Mouse (Mus musculus): ENCODE data around the gene Zbtb22. TPM values are rescaled to one million over a fixed set of nuclear protein-coding genes. Genes with fewer than 3 reads are reported as not detected.

Gene Zbtb22
- 25.1 TPM for polyA plus RNA-seq (2014; fragmentation: Illumina TruSeq; extraction: RNeasy Lipid Tissue Mini Kit (QIAGEN cat#74804); ENCODE audit: low read depth, low replicate concordance)

DNA sequence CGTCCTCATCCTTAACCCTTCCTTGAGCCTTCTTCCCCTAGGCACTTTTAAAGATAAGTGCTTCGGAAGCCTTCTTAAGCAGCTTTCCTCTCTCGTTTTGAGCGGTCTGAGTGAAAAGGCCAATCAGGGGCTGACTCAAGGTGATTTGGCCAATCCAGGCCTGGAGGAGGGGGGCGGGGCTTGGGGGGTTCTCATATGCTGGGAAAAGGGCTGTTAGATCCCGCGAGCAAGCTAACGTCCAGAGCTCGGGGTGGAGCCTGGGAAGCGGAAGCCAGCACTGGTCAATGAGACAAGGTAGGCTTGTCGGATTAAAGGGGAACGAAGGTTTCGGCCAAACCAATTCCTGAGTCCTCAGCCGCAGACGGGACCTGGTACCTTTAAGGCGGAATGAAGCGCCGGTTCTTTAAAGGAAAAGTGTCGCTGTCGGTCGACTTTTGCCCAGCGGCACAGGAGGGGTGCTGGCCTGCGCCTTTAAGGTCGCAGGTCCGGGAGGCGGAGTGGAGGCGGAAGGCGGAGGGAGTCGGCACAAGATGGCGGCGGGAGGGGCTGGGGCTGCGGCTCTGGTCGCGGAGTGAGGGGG is at the start of gene Zbtb22, which contains the start of gene Tapbp:
Gene Zbtb22 (plus strand): TSS at position 234 of the 580 bp plus-strand sequence.
Gene Tapbp (plus strand): TSS at position 229 of the 580 bp plus-strand sequence.

DNA sequence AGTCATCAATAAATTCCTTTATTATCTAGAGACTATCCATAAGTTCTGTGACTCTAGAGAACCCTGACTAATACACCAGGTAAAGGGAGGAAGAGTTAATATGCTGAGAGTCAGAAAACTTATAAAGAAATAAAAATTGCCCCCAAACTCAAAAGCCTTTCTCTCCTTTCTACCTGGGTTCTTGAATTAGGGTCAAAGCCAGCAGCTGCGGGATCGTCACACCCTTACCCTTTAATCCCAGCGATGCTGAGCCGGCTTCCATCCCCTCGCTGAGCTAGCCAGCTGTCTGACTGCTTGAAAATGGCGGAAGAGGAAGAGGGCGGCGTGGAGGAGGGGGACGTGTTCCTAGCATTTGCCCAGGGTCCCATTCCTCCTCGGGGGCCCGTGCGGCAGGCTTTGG is 42.2 kb upstream of the Zbtb22 start, which contains the start of gene Gm7029:
Gene Gm7029 (plus strand): TSS at position 301 of the 400 bp plus-strand sequence.

DNA sequence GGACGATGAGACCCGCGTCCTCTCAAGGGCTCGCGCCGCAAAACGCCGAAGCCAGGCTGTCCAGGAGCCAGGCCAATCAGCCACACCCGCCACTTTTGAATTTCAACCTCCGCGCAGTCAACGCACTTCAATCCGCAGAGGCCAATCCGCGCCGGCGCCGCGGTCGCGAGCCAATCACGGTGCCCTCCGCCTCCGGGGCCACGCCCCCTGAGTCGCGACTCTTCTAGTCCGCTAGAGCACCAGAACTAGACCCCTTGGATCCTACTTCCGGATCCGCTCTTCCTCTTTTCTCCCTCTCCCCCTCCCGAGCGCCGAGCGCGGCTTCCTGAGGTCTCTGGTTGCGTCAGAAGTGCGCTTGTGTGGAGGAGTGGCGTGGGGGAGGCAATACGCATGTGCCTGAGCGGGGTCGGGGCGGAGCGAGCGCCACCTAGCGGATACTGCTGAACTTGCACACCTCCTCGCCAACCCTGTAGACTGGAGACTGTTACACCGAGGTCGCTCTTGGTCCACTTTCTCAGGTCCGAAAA is 25.1 kb upstream of the Zbtb22 start, which contains the start of gene Kifc1:
Gene Kifc1 (minus strand): TSS at position 129 of the 527 bp plus-strand sequence.

DNA sequence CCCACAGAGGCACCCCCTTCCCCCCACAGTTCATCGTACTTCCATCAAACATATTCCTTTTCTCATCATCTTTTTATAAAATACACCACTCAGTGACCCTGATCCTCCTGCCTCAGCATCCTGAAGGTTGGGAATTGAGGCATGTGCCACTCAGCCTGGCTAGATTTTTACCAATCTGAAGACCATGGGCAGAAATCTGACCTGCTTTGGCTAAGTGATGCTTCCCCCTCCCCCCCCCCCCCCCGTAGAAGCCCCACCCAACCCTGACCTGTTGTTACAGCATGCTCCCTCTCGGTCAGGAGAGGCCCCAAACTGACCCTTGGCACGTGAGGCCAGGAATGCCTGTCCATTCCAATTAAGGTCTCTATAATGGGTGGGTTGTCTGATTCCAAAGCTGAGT is 10.9 kb upstream of the Zbtb22 start, which contains the start of gene Platr17:
Gene Platr17 (plus strand): TSS at position 301 of the 400 bp plus-strand sequence.

DNA sequence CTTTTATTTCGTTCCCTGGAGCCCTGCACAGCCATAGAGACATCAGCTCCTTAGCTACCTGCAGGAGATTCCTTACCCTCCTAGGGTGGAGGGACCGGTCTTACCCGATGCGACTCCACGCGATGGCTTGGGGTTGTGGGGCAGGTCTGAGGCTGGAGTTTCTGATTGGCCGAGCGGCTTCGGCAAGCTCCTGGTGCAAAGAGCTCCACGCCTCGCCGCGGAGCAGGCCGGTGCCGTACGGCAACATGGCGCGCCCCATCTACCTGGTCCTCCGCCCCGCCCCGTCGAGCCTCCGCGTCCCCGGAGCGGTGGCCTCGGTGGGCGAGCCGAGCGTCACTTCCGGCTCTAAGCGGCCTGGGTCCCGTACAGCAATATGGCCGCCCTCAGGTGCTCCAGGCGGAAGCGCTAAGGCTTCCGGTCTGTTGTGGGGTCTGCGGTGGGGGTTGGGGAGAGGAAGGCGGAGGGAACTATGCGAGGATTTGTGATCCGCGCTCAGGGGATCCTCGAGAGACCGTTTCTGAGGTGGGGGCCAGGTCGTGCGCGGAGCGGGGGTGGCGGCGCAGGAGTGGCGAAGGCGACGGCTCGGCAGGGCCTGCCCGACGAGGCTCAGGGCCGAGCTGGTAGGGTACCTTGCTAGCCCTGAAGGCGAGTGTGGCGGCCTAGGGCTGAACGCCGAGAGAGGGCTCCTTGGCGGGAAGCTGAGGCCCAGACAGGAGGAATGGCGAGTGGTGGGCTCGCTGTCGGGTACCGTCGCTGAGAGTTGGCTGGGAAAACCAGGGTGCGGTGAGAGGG is 6.4 kb upstream of the Zbtb22 start, which contains the start of gene Daxx:
Gene Daxx (plus strand): TSS at position 338 of the 792 bp plus-strand sequence.

DNA sequence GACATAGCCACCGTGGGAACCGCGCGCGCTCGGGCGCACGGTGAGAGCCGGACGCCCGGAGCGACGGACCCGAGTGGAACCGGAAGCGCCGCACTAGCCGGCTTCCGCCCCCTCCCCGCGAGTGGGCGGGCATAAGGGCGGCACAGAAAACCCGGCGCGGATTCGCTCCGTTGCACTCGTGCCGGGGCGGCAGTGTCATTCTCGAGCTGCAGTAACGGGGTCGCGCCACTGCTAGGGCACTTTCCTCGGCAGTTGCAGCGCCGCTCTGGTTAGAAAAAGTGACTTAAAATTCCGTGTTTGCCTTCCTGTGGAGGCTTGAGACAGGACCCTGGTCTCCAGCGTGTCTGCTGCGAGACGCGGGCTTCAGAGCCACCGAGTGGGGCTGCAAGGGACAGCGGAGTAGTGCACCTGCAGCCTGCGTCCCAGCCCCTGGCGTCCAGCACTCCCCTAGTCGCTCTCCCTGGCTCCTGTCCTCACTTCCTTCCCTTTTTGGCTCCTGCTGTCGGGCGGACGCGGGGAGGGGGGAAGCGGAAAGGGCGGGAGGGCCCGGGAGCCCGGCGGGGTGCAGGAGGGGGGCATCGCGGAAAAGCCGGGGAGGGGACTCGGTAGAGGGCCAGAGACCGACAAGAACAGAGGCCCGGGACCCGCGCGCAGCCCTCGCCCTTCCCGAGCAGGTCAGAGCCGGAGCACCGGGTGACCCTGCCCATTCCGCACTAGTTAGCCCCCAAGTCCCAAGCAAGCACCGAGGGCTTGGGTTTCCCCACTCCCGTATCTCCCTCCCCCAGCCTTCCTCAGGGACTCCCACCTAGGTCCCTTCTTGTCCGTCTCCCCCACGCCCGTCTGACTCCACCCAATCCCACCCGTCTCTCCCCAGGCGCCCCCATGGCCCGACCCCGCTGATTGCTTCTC is 13.9 kb downstream of the Zbtb22 start, which contains the start of gene Rgl2:
Gene Rgl2 (plus strand): TSS at position 173 of the 909 bp plus-strand sequence.

DNA sequence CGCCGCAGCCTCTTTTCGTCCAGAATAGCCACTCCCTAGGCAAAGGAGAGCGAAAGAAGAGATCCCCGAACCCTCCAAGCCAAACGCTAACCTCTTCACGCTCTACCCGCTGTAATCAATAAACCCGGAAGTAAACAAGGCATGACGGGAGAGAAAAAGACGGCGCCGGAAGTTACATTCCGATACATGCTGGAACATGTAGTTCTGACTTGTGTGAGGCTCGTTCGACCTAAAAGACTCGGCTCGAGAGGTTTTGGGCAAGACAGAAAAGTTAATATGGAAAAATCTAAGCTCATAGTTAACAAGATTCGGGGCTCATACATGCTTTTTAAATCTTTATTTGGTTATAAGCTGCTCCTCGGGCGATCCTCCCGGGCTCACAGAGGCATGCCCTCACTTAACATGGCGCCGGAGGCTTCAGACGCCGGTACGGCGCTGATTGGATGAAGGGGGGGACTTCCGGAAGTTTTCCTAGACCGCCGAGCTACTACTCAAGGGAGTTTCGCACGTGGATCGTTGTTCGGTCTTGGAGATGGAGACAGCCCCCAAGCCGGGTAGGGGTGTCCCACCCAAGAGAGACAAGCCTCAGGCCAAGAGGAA is 24.6 kb downstream of the Zbtb22 start, which contains the start of the genes Pfdn6 and Wdr46:
Gene Pfdn6 (minus strand): TSS at position 138 of the 600 bp plus-strand sequence.
Gene Wdr46 (plus strand): TSS at position 455 of the 600 bp plus-strand sequence.

DNA sequence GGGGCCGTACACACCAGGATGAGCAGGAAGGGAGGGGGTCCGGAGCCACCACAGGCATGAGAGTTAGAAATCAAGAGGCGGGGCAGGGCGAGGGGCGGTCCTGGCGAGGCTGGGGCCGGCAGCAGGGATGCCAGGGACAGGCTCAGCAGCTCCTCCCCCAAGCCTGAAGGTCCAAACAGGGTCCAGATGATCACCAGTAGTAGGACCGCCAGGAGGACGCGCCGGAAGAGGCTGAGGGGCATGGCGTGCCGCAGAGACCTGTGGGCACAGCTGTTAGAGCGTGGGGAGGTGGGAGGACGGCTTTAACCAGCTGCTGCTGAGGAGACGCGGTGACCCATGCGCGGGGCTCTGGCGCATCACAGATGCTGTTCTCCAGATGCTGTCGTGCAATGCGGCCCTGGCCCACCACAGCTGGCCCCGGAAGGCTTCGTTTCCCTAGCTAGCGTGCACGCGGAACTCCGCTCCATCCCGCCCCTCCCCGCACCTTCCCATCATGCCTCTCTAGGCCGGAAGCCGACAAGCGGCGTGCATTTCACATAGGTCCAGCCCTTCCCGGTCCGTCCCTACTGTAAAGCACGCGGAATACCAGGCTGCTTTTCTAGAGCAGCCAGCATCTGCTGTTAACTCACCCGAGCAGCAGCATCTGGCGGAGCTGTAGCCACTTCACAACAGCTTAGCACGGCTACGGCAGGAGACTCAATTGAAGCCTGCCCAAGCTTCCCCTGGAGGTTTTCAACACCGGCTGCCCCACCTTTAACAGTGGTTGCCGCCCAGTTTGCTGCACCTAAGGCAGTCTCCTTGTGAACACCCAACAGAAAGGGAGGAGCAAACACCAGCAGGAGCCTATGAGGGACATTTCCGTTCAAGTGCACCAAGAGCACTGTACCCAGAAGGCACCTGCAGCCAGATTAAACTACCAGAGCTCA is 35.6 kb downstream of the Zbtb22 start, which contains the start of gene B3galt4:
Gene B3galt4 (minus strand): TSS at position 468 of the 926 bp plus-strand sequence.

DNA sequence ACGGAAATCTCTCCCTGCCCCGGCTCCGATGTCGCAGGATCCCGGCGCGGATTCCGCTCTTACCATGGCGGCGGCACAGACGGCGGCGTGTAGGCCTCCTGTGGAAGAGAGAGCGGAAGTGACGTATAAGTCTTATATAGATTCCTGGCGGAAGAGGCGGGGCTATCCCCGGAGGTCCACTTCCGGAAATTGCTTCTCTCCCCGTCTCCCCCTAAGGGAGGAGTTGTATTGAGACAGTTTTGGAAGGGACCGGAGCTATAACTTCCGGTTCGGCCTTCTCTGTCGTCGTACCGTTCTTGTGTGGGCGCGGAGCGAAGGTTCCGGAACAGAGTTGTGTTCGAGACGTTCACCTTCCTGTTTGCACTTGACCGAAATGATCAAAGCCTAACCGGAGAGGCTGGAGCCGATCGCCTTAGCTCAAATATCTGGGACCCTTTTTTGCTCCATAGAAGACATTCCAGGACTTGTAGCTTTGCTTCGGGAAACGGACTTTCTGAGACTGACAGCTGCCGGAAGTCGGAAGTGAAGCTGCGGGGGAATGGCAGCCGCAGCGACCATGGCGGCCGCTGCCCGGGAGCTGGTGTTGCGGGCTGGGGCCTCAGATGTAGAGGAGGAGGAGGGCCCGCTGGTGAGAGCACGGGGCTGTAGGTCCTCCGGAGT is 40.0 kb downstream of the Zbtb22 start, which contains the start of the genes Vps52 and Rps18:
Gene Vps52 (plus strand): TSS at position 258 of the 660 bp plus-strand sequence.
Gene Rps18 (minus strand): TSS at position 447 of the 660 bp plus-strand sequence.

Other genes starting within 250 kb of the Zbtb22 start
- 128 TPM for gene Hnrnpm, start 229.0 kb upstream of the Zbtb22 start, polyA plus RNA-seq (2014; fragmentation: Illumina TruSeq; extraction: RNeasy Lipid Tissue Mini Kit (QIAGEN cat#74804); ENCODE audit: low read depth, low replicate concordance)
- 86.5 TPM for gene March2, start 197.2 kb upstream of the Zbtb22 start, polyA plus RNA-seq (2014; fragmentation: Illumina TruSeq; extraction: RNeasy Lipid Tissue Mini Kit (QIAGEN cat#74804); ENCODE audit: low read depth, low replicate concordance)
- gene Rab11b, start 155.4 kb upstream of the Zbtb22 start, polyA plus RNA-seq (2014; fragmentation: Illumina TruSeq; extraction: RNeasy Lipid Tissue Mini Kit (QIAGEN cat#74804); ENCODE audit: low read depth, low replicate concordance): 136 TPM
- gene Angptl4, start 134.1 kb upstream of the Zbtb22 start, polyA plus RNA-seq (2014; fragmentation: Illumina TruSeq; extraction: RNeasy Lipid Tissue Mini Kit (QIAGEN cat#74804); ENCODE audit: low read depth, low replicate concordance): 245 TPM
- 91.1 TPM for gene Kank3, start 105.4 kb upstream of the Zbtb22 start, polyA plus RNA-seq (2014; fragmentation: Illumina TruSeq; extraction: RNeasy Lipid Tissue Mini Kit (QIAGEN cat#74804); ENCODE audit: low read depth, low replicate concordance)
- 1,499 TPM for gene Rps28, start 91.3 kb upstream of the Zbtb22 start, polyA plus RNA-seq (2014; fragmentation: Illumina TruSeq; extraction: RNeasy Lipid Tissue Mini Kit (QIAGEN cat#74804); ENCODE audit: low read depth, low replicate concordance)
- gene Ndufa7, start 91.3 kb upstream of the Zbtb22 start, polyA plus RNA-seq (2014; fragmentation: Illumina TruSeq; extraction: RNeasy Lipid Tissue Mini Kit (QIAGEN cat#74804); ENCODE audit: low read depth, low replicate concordance): 425 TPM
- gene Cd320, start 72.8 kb upstream of the Zbtb22 start, polyA plus RNA-seq (2014; fragmentation: Illumina TruSeq; extraction: RNeasy Lipid Tissue Mini Kit (QIAGEN cat#74804); ENCODE audit: low read depth, low replicate concordance): 72.7 TPM
- not detected for gene Gm7029, start 42.1 kb upstream of the Zbtb22 start, polyA plus RNA-seq (2014; fragmentation: Illumina TruSeq; extraction: RNeasy Lipid Tissue Mini Kit (QIAGEN cat#74804); ENCODE audit: low read depth, low replicate concordance)
- 1.9 TPM for gene Kifc1, start 25.2 kb upstream of the Zbtb22 start, polyA plus RNA-seq (2014; fragmentation: Illumina TruSeq; extraction: RNeasy Lipid Tissue Mini Kit (QIAGEN cat#74804); ENCODE audit: low read depth, low replicate concordance)
- not detected for gene Platr17, start 10.8 kb upstream of the Zbtb22 start, polyA plus RNA-seq (2014; fragmentation: Illumina TruSeq; extraction: RNeasy Lipid Tissue Mini Kit (QIAGEN cat#74804); ENCODE audit: low read depth, low replicate concordance)
- gene Daxx, start 6.5 kb upstream of the Zbtb22 start, polyA plus RNA-seq (2014; fragmentation: Illumina TruSeq; extraction: RNeasy Lipid Tissue Mini Kit (QIAGEN cat#74804); ENCODE audit: low read depth, low replicate concordance): 29.2 TPM
- 147 TPM for gene Tapbp, start within 50 bp of the Zbtb22 start, polyA plus RNA-seq (2014; fragmentation: Illumina TruSeq; extraction: RNeasy Lipid Tissue Mini Kit (QIAGEN cat#74804); ENCODE audit: low read depth, low replicate concordance)
- 66.6 TPM for gene Rgl2, start 13.6 kb downstream of the Zbtb22 start, polyA plus RNA-seq (2014; fragmentation: Illumina TruSeq; extraction: RNeasy Lipid Tissue Mini Kit (QIAGEN cat#74804); ENCODE audit: low read depth, low replicate concordance)
- 70.9 TPM for gene Pfdn6, start 24.4 kb downstream of the Zbtb22 start, polyA plus RNA-seq (2014; fragmentation: Illumina TruSeq; extraction: RNeasy Lipid Tissue Mini Kit (QIAGEN cat#74804); ENCODE audit: low read depth, low replicate concordance)
- gene Wdr46, start 24.8 kb downstream of the Zbtb22 start, polyA plus RNA-seq (2014; fragmentation: Illumina TruSeq; extraction: RNeasy Lipid Tissue Mini Kit (QIAGEN cat#74804); ENCODE audit: low read depth, low replicate concordance): 14.0 TPM
- 5.6 TPM for gene B3galt4, start 35.6 kb downstream of the Zbtb22 start, polyA plus RNA-seq (2014; fragmentation: Illumina TruSeq; extraction: RNeasy Lipid Tissue Mini Kit (QIAGEN cat#74804); ENCODE audit: low read depth, low replicate concordance)
- 36.0 TPM for gene Vps52, start 39.9 kb downstream of the Zbtb22 start, polyA plus RNA-seq (2014; fragmentation: Illumina TruSeq; extraction: RNeasy Lipid Tissue Mini Kit (QIAGEN cat#74804); ENCODE audit: low read depth, low replicate concordance)
- 1,863 TPM for gene Rps18, start 40.1 kb downstream of the Zbtb22 start, polyA plus RNA-seq (2014; fragmentation: Illumina TruSeq; extraction: RNeasy Lipid Tissue Mini Kit (QIAGEN cat#74804); ENCODE audit: low read depth, low replicate concordance)
- 1,539 TPM for gene H2-K1, start 84.4 kb downstream of the Zbtb22 start, polyA plus RNA-seq (2014; fragmentation: Illumina TruSeq; extraction: RNeasy Lipid Tissue Mini Kit (QIAGEN cat#74804); ENCODE audit: low read depth, low replicate concordance)
- gene Ring1, start 108.8 kb downstream of the Zbtb22 start, polyA plus RNA-seq (2014; fragmentation: Illumina TruSeq; extraction: RNeasy Lipid Tissue Mini Kit (QIAGEN cat#74804); ENCODE audit: low read depth, low replicate concordance): 30.7 TPM
- 92.5 TPM for gene H2-Ke6, start 112.2 kb downstream of the Zbtb22 start, polyA plus RNA-seq (2014; fragmentation: Illumina TruSeq; extraction: RNeasy Lipid Tissue Mini Kit (QIAGEN cat#74804); ENCODE audit: low read depth, low replicate concordance)
- 158 TPM for gene Slc39a7, start 115.8 kb downstream of the Zbtb22 start, polyA plus RNA-seq (2014; fragmentation: Illumina TruSeq; extraction: RNeasy Lipid Tissue Mini Kit (QIAGEN cat#74804); ENCODE audit: low read depth, low replicate concordance)
- 38.6 TPM for gene Rxrb, start 115.9 kb downstream of the Zbtb22 start, polyA plus RNA-seq (2014; fragmentation: Illumina TruSeq; extraction: RNeasy Lipid Tissue Mini Kit (QIAGEN cat#74804); ENCODE audit: low read depth, low replicate concordance)
- gene Col11a2, start 123.5 kb downstream of the Zbtb22 start, polyA plus RNA-seq (2014; fragmentation: Illumina TruSeq; extraction: RNeasy Lipid Tissue Mini Kit (QIAGEN cat#74804); ENCODE audit: low read depth, low replicate concordance): 1.0 TPM
- gene H2-Oa, start 176.4 kb downstream of the Zbtb22 start, polyA plus RNA-seq (2014; fragmentation: Illumina TruSeq; extraction: RNeasy Lipid Tissue Mini Kit (QIAGEN cat#74804); ENCODE audit: low read depth, low replicate concordance): 1.3 TPM
- gene H2-DMa, start 203.6 kb downstream of the Zbtb22 start, polyA plus RNA-seq (2014; fragmentation: Illumina TruSeq; extraction: RNeasy Lipid Tissue Mini Kit (QIAGEN cat#74804); ENCODE audit: low read depth, low replicate concordance): 48.1 TPM
- 137 TPM for gene Brd2, start 206.7 kb downstream of the Zbtb22 start, polyA plus RNA-seq (2014; fragmentation: Illumina TruSeq; extraction: RNeasy Lipid Tissue Mini Kit (QIAGEN cat#74804); ENCODE audit: low read depth, low replicate concordance)
- gene H2-DMb2, start 227.4 kb downstream of the Zbtb22 start, polyA plus RNA-seq (2014; fragmentation: Illumina TruSeq; extraction: RNeasy Lipid Tissue Mini Kit (QIAGEN cat#74804); ENCODE audit: low read depth, low replicate concordance): 44.6 TPM
- gene H2-DMb1, start 237.2 kb downstream of the Zbtb22 start, polyA plus RNA-seq (2014; fragmentation: Illumina TruSeq; extraction: RNeasy Lipid Tissue Mini Kit (QIAGEN cat#74804); ENCODE audit: low read depth, low replicate concordance): 43.1 TPM